Mouse (Mus musculus) testis, adult 2 months (tissue): Measurements from ENCODE around the gene Il18bp.

Experiments
- CTCF ChIP-seq: fragments of 200-500 bp; IDR thresholded peaks from 2 replicates; pipeline ENCODE4 v1.5.1; 2012; ENCODE audit warnings: low read depth, mild to moderate bottlenecking, inconsistent platforms, low read length, moderate library complexity; ENCODE audit not compliant: control insufficient read depth, insufficient read depth, insufficient replicate concordance
- POLR2A ChIP-seq: fragments of 200-500 bp; IDR thresholded peaks from 2 replicates; pipeline ENCODE4 v1.6.1; 2012; ENCODE audit warnings: low read depth, mild to moderate bottlenecking, inconsistent platforms, low read length, moderate library complexity; ENCODE audit not compliant: control insufficient read depth

GRCm38 (mm10) chr7:102018590-102018989 lies at the start of gene Il18bp:
- TF ChIP-seq CTCF (no peak), POLR2A (no peak)
